Mouse (Mus musculus): ENCODE measurements around the gene Nexn.

DNA sequence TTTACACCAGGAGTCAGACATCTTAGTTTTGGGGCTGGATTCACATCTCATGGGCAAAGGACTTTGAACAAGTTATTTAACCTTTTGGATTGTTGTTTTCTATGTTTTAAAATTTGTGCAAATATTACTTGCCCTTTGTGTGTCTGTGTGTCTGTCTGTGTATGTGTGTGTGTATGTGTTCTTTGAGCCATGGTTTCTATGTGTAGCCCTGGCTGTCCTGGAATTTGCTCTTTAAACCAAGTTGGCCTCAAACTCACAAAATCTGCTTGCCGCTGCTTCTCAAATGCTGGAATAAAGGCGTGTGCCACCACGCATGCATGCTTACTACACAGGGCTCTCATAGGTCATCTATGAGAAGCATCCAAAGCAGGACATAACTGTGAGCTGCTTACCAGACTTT lies 10.8 kb upstream of the Nexn start:
- TF ChIP-seq POLR2A (IDR thresholded peaks at IDR 0.05; ENCODE audit: borderline replicate concordance, low read depth, low read length), result no peak
- no peak for TF ChIP-seq CTCF (IDR thresholded peaks at IDR 0.05; ENCODE audit: low read depth, low read length)
